Mouse (Mus musculus) liver, embryonic 16.5 days (tissue): Measurements from ENCODE around the gene Gm20831. TPM values are rescaled to one million over a fixed set of nuclear protein-coding genes. Genes with fewer than 3 reads are reported as not detected.
"Not testable (repeated sequence)": the region's sequence is repeated elsewhere in the genome, so short reads cannot be mapped to it uniquely, and the experiment has no call there.

ENCODE experiments used
- ATAC-seq: fragments of 200-750 bp; cut with Nextera tagmentation; 2 replicates; pipeline ENCODE4 v1.8.0; 2017; ENCODE audit warnings: low read depth, mild to moderate bottlenecking, moderate number of reproducible peaks, moderate library complexity
- H3K27ac ChIP-seq: fragments of 300-500 bp; sonication (generic); 2 replicates; pipeline ENCODE4 v1.5.1; 2014; ENCODE audit warnings: mild to moderate bottlenecking, low read length
- H3K27me3 ChIP-seq: fragments of 300-500 bp; sonication (generic); 2 replicates; pipeline ENCODE4 v1.6.1; 2014; ENCODE audit warnings: low read depth, low read length, mixed read lengths; ENCODE audit not compliant: control insufficient read depth, insufficient read depth
- H3K36me3 ChIP-seq: fragments of 300-500 bp; sonication (generic); 2 replicates; pipeline ENCODE4 v1.6.1; 2014; ENCODE audit warnings: mild to moderate bottlenecking; ENCODE audit not compliant: control insufficient read depth, insufficient read depth
- H3K4me1 ChIP-seq: fragments of 300-500 bp; sonication (generic); 2 replicates; pipeline ENCODE4 v1.6.1; 2014; ENCODE audit warnings: low read depth, low read length, mixed read lengths; ENCODE audit not compliant: control insufficient read depth
- H3K4me2 ChIP-seq: fragments of 300-500 bp; sonication (generic); 2 replicates; pipeline ENCODE4 v1.6.1; 2014; ENCODE audit warnings: low read depth, low read length, mixed read lengths
- H3K4me3 ChIP-seq: fragments of 300-500 bp; sonication (generic); 2 replicates; pipeline ENCODE4 v1.5.1; 2014; ENCODE audit warnings: low read depth, mild to moderate bottlenecking, low read length
- H3K9ac ChIP-seq: fragments of 300-500 bp; sonication (generic); 2 replicates; pipeline ENCODE4 v1.6.1; 2014; ENCODE audit warnings: low read depth, low read length
- H3K9me3 ChIP-seq: fragments of 300-500 bp; sonication (generic); replicated peaks from 2 replicates; pipeline ENCODE4 v1.6.1; 2016; ENCODE audit warnings: low read length; ENCODE audit not compliant: control insufficient read depth
- WGBS: fragments of 180-500 bp; shearing (Covaris S2); extraction: QIAGEN DNeasy Blood & Tissue Kit; methylation state at CpG from one replicate; pipeline ENCODE4 v1.1.7; 2014; ENCODE audit not compliant: insufficient replicate concordance; 5-methylcytosine and 5-hydroxymethylcytosine counted together
- polyA plus RNA-seq: library from polyadenylated mRNA; unstranded; fragments of >200 nt; fragmentation: Nextera tagmentation; extraction: Ambion mirVana; gene quantifications from 2 replicates; pipeline ENCODE4 v1.2.1, GENCODE M21; 2015

Gm20831 gene
- polyA plus RNA-seq = not detected in 2 replicates

DNA sequence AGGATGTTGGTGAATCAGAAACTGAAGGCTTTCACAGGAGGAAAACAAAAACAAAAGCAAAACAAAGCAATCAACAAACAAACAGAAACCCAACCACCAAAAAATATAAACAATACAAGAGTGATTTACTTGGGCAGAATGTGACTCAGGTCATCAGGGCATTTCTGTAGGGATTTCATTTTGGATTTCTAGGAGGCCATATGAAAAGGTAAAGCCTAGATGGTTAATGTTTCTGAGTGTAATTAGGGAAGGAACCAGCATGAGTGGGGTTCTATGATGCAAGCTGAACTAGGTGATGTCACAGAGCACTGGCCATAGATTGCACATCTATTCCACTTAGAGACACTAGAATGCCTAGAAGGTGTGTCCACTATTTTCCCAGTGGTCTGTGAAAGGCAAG is at the start of gene Gm20831, which contains the start of gene Gm20772:
Gm20831 (plus strand) TSS at position 301 of the 400 bp plus-strand sequence.
Gm20772 (plus strand) TSS at position 301 of the 400 bp plus-strand sequence.
- H3K4me2 ChIP-seq, H3K9ac ChIP-seq, H3K4me1 ChIP-seq, ATAC-seq, H3K36me3 ChIP-seq, H3K4me3 ChIP-seq, H3K9me3 ChIP-seq, H3K27ac ChIP-seq, H3K27me3 ChIP-seq: not testable (repeated sequence)

DNA sequence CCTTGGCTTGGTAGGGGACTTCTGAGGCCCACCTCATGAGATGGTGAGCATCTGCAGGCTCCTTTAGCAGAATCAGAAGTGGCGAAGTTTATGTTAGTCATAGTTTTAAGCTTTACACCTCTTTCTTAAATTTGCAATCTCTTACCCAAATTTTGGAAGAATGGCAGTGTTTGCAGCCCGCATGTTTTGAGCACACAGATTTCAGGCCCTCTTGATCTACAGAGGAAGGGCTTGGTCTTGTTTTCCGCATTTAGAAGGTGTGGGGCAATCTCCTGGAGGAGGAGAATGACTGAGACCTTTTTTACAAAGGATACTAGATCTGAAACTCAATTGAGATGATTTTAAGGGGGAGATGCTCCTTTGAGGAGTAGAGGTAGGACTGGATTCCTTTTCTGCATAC is 28.4 kb upstream of the Gm20831 start, which contains the start of gene Gm21904:
Gm21904 (minus strand) TSS at position 101 of the 400 bp plus-strand sequence.
- not testable (repeated sequence) for H3K9ac ChIP-seq, H3K36me3 ChIP-seq, ATAC-seq, H3K27ac ChIP-seq, H3K4me1 ChIP-seq, H3K9me3 ChIP-seq, H3K4me2 ChIP-seq, H3K27me3 ChIP-seq, H3K4me3 ChIP-seq
- no CpG with 5 or more reads among the region's 3 CpGs for WGBS

DNA sequence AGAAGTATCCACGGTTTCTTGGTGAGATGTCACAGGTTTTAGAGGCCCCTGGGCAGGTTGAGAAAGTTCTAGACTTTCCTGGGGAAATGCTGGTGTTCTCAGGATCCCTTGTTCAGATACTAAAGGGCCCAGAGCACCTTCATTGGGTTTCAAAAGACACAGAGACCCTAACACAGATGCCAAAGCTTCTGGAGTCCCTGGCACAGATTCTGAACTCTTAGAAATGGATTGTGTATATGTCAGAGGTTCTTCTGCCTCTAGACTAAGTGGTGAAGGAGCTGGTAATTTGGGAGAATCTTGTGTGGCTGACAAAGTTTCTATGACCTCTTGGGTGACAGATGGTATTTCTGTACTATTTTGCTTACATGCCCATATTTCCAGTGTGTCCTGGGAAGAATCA is 62.7 kb downstream of the Gm20831 start, which contains the start of gene Srsy:
Srsy (minus strand) TSS at position 101 of the 400 bp plus-strand sequence.
- H3K9me3 ChIP-seq, H3K27me3 ChIP-seq, H3K4me3 ChIP-seq, H3K9ac ChIP-seq, H3K4me2 ChIP-seq, H3K36me3 ChIP-seq, ATAC-seq, H3K27ac ChIP-seq, H3K4me1 ChIP-seq: not testable (repeated sequence)
- no CpG with 5 or more reads among the region's 1 CpGs for whole genome bisulfite sequencing

Other genes starting within 250 kb of the Gm20831 start
- not detected in 2 replicates for gene Gm21904, start 28.5 kb upstream of the Gm20831 start, polyA plus RNA-seq
- not detected in 2 replicates for gene Gm20772, start within 50 bp of the Gm20831 start, polyA plus RNA-seq
- not detected in 2 replicates for gene Srsy, start 62.6 kb downstream of the Gm20831 start, polyA plus RNA-seq
- gene Gm21764, start 187.1 kb downstream of the Gm20831 start, polyA plus RNA-seq = not detected in 2 replicates
- not detected in 2 replicates for gene Ssty1, start 214.4 kb downstream of the Gm20831 start, polyA plus RNA-seq